Comparison of ENCODE assay signal across 43 mouse cellular contexts in genomic region chr19:43569133-43569532, GRCm38 (mm10). TPM values are rescaled to one million over a fixed set of nuclear protein-coding genes. Genes with fewer than 3 reads are reported as not detected.
"Had no signal": no experiment of that assay in that cellular context is flagged by ENCODE, and none has a peak within 500 bp of the region (broad histone marks: within the 10 kb centered on the region; RNA-seq: fewer than 3 reads in every experiment).

No protein-coding gene starts in this region.

- H3K4me2 ChIP-seq: limb, embryonic 12.5 days; limb, embryonic 13.5 days; limb, embryonic 15.5 days; liver, embryonic 11.5 days; liver, embryonic 12.5 days; liver, embryonic 13.5 days; liver, embryonic 15.5 days; lung, embryonic 14.5 days; lung, embryonic 15.5 days; midbrain, embryonic 12.5 days; midbrain, embryonic 13.5 days; midbrain, embryonic 15.5 days; neural tube, embryonic 12.5 days had no signal

- H3K9me3 ChIP-seq: limb, embryonic 10.5 days; limb, embryonic 12.5 days; limb, embryonic 13.5 days; limb, embryonic 15.5 days; liver, embryonic 12.5 days; liver, embryonic 13.5 days; liver, embryonic 15.5 days; lung, embryonic 15.5 days; megakaryocyte, embryonic 14.5 days; midbrain, embryonic 10.5 days; midbrain, embryonic 12.5 days; midbrain, embryonic 13.5 days; midbrain, embryonic 15.5 days; neural tube, embryonic 12.5 days had no signal

- DNase-seq: left cerebral cortex, postnatal 4 days; liver; liver, embryonic 13.5 days; liver, postnatal 0 days; lung, adult 18-20 months; lung, adult 2 months; lung, embryonic 14.5 days; lung, postnatal 10 days; lung, postnatal 14 days; lung, postnatal 36 days; lung, postnatal 4 days; midbrain, embryonic 14.5 days had no signal

- H3K27ac ChIP-seq: limb, embryonic 10.5 days; limb, embryonic 12.5 days; limb, embryonic 13.5 days; limb, embryonic 15.5 days; liver, embryonic 12.5 days; liver, embryonic 13.5 days; liver, embryonic 14.5 days; liver, embryonic 15.5 days; lung, embryonic 15.5 days; macrophage; midbrain, embryonic 10.5 days; midbrain, embryonic 12.5 days; midbrain, embryonic 13.5 days; midbrain, embryonic 15.5 days; neural tube, embryonic 12.5 days had no signal

- H3K9ac ChIP-seq: limb, embryonic 12.5 days; limb, embryonic 13.5 days; limb, embryonic 15.5 days; liver, embryonic 12.5 days; liver, embryonic 13.5 days; liver, embryonic 14.5 days; liver, embryonic 15.5 days; liver, postnatal 0 days; lung, embryonic 14.5 days; lung, embryonic 15.5 days; midbrain, embryonic 12.5 days; midbrain, embryonic 13.5 days; midbrain, embryonic 15.5 days; neural tube, embryonic 12.5 days had no signal

- H3K4me3 ChIP-seq: limb, embryonic 10.5 days; limb, embryonic 12.5 days; limb, embryonic 13.5 days; limb, embryonic 15.5 days; liver, embryonic 12.5 days; liver, embryonic 13.5 days; liver, embryonic 15.5 days; lung, embryonic 15.5 days; megakaryocyte, embryonic 14.5 days; midbrain, embryonic 10.5 days; midbrain, embryonic 12.5 days; midbrain, embryonic 13.5 days; midbrain, embryonic 15.5 days; myocyte; neural tube, embryonic 12.5 days had no signal

- H3K36me3 ChIP-seq: limb, embryonic 10.5 days; limb, embryonic 12.5 days; limb, embryonic 13.5 days; limb, embryonic 15.5 days; liver, embryonic 12.5 days; liver, embryonic 13.5 days; liver, embryonic 15.5 days; lung, embryonic 15.5 days; midbrain, embryonic 10.5 days; midbrain, embryonic 12.5 days; midbrain, embryonic 13.5 days; midbrain, embryonic 15.5 days; neural tube, embryonic 12.5 days had no signal

- ATAC-seq: liver, embryonic 12.5 days; liver, postnatal 0 days; lung, postnatal 0 days; midbrain, embryonic 13.5 days; midbrain, embryonic 15.5 days had no signal

- H3K4me1 ChIP-seq: midbrain, embryonic 15.5 days; neural tube, embryonic 12.5 days had no signal

RNA-seq across cellular contexts. Expression of gene Nkx2-3, which starts 43.0 kb away (rescaled TPM):
- total RNA-seq: left cerebral cortex, adult 8-10 months; left cerebral cortex, postnatal 10 days; left cerebral cortex, postnatal 14 days; left cerebral cortex, postnatal 25 days; left cerebral cortex, postnatal 36 days; left cerebral cortex, postnatal 4 days; liver, adult 2 months; megakaryocyte, adult 5-6 weeks; megakaryocyte-erythroid progenitor cell, adult 5-6 weeks; monocyte, adult 5-6 weeks had no signal
- polyA plus RNA-seq: limb, embryonic 10.5 days; limb, embryonic 11.5 days; limb, embryonic 12.5 days; limb, embryonic 13.5 days; limb, embryonic 14.5 days; limb, embryonic 15.5 days; lung, adult 2 months; lung, embryonic 14.5 days; lung, embryonic 15.5 days; lung, embryonic 16.5 days; lung, postnatal 0 days; macrophage; midbrain, postnatal 0 days; myocyte; neural tube, embryonic 12.5 days had no signal
